Mouse (Mus musculus): ENCODE data around the gene 2900011O08Rik. TPM values are rescaled to one million over a fixed set of nuclear protein-coding genes. Genes with fewer than 3 reads are reported as not detected.

2900011O08Rik gene
- 152 and 183 TPM in 2 replicates for polyA plus RNA-seq (2015; fragmentation: Nextera tagmentation; extraction: Ambion mirVana)

DNA sequence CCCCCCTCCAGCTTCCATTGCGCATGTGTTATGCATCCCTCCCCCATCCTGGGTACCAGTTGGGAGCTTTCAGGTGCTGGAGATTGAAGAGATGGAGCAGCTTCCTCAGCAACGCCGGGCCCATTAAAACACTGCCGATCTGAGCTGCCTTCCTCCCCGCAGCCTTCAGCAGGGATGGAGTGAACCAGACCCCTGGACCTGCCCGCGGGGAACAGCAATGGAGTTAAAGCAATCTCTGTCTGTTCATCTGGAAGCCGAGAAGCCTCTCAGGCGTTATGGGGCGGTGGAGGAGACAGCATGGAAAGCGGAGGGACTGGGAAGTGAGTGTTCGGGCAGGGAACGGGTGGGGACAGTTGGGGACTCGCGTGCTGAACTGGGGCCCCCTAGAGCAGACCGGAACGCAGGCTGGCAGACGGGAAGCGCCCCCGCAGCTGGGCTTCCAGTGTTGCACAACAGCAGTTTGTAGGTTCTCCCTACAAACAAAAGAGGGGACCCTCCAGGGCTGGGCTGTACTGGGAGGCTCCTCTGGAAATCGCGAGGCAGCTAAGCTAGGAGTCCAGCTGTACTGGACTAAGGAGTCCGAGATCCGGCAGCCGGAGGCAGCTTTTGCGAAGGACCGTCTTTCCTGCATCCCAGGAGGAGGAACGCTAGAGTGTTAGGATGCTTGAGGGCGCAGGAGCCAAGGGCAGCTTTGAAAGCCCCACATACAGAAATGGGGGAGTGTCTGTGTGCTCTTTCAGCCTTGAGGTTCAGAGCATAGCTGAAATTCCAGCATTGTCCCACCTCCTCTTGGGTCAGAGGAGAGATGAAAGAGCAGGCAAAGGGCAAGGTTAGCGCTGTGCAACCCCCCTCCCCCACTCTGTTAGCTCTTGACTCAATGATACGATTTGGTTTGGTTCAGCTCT lies at the start of gene 2900011O08Rik, which contains the start of gene Ifitm7:
2900011O08Rik (plus strand) TSS at position 31 of the 905 bp plus-strand sequence.
Ifitm7 (minus strand) TSS at position 315 of the 905 bp plus-strand sequence.

Small RNA genes lying within 50 kb of the gene (microRNA-seq; reads per million reads assigned to microRNA genes)
- gene Gm27671: not detected

Other genes with a start within 250 kb of the 2900011O08Rik start
- 64.0 and 64.6 TPM in 2 replicates for gene Rrn3, start 205.9 kb upstream of the 2900011O08Rik start, polyA plus RNA-seq (2015; fragmentation: Nextera tagmentation; extraction: Ambion mirVana)
- gene Ntan1, start 167.8 kb upstream of the 2900011O08Rik start, polyA plus RNA-seq (2015; fragmentation: Nextera tagmentation; extraction: Ambion mirVana): 217 and 248 TPM in 2 replicates
- 55.7 and 59.9 TPM in 2 replicates for gene Pdxdc1, start 83.5 kb upstream of the 2900011O08Rik start, polyA plus RNA-seq (2015; fragmentation: Nextera tagmentation; extraction: Ambion mirVana)
- 58.8 and 61.6 TPM in 2 replicates for gene Mpv17l, start 83.4 kb upstream of the 2900011O08Rik start, polyA plus RNA-seq (2015; fragmentation: Nextera tagmentation; extraction: Ambion mirVana)
- gene Ifitm7, start 284 bp downstream of the 2900011O08Rik start, polyA plus RNA-seq (2015; fragmentation: Nextera tagmentation; extraction: Ambion mirVana): 0.74 and 1.3 TPM in 2 replicates
- gene Nde1, start 176.7 kb downstream of the 2900011O08Rik start, polyA plus RNA-seq (2015; fragmentation: Nextera tagmentation; extraction: Ambion mirVana): 18.5 and 19.0 TPM in 2 replicates
- 9.3 and 9.8 TPM in 2 replicates for gene Marf1, start 176.7 kb downstream of the 2900011O08Rik start, polyA plus RNA-seq (2015; fragmentation: Nextera tagmentation; extraction: Ambion mirVana)